Mouse (Mus musculus) Muller cell, postnatal 12 days (primary cell): ENCODE measurements at regions not wholly inside any gene's neighbourhood (a gene's known extent, or its start where the extent isn't known, plus 50 kb on each side); places are given as distances from the start of the nearest gene placed in this dataset.

Experiments
- DNase-seq: peaks from one replicate; pipeline ENCODE4 v3.0.0-alpha.2; 2015; ENCODE audit errors: inconsistent ontology term

DNA sequence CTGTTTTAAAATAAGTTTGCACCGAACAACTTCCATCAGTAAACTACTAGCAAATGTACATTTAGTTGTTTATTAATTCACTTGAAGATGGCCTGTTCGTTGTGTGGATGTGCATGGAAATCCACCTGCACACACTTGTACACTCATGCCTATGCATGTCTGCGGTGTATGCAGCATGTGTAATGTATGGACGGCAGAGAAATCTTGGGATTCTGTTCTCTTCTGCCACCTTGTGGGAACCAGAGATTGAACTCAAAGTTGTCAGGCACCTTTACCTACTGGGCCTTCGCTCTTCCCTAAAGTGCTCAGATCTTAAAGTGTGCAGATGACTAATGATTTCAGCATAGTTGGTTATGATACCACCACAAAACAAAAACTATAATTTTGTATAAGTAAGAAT lies 137.4 kb downstream of the Kitl start:
- DNase-seq = no peak

DNA sequence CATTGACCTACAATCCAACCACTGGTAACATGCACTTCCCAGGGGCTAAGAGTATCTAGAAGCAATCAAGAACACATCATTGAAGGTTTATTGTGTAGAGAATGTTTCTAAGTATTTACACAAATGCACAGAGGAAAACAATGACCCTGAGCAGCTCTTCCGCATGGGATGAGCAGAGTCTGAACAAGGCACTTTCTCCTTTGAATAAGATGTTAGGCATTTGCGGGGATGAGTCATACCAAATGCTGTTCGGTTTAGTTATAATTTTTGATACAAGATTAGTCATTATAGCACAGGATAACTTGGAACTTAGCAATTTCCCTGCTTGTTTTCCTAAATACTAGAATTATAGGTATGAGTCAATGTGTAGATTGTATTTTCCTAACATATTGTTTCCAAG lies 137.9 kb downstream of the Kitl start:
- peak; percentile 58 for DNase-seq

DNA sequence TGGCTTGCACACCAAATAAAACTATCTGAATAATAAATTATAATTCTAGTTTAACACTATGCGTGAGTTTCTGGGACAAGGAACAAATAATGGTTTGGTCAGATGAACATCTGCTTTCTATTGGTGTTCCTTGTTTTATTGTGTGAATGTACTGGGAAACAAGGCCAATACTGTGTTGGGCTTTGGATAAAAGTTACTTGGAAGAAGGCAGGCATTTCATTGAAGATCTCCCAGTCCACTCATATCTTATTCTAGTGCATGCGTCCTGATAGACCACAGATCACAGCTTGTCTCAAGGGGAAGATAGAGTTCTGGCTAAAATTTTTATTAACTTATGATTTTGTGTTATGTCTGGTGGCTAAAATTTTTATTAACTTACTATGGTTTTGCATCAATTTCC lies 140.1 kb downstream of the Kitl start:
- no peak for DNase-seq

DNA sequence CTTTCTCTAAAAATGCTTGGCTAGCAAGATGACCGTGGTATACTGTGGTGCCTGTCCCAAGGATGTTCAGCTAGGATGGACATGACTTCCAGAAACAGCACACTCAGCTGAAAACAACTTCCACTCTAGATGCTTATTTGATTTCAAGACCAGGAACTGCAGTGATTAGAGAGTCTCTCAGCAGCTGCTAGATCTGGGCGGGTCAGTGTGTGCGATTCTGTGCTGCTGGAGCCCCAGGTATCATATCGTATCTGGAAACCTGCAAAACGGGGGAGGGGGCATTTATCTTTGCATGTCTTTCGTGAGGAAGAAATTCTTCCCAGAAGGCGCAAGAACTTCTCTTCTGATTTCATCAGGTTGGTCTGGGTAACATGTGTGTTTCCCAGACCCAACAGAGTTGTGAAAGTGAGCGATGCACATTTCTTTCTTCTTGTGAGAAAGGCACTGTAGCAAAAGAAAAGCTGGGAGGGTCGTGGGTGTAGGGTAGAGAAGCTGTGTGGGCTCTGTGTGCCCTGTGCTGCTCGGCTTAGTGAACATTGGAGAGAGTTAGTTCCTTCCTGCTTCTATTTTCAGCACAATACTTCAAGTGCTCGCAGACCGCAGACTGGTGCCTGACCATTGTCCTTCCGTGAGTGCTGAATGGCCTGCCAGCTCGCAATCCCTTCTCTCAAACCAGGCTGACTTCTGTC lies 144.6 kb downstream of the Kitl start:
- no peak for DNase-seq

DNA sequence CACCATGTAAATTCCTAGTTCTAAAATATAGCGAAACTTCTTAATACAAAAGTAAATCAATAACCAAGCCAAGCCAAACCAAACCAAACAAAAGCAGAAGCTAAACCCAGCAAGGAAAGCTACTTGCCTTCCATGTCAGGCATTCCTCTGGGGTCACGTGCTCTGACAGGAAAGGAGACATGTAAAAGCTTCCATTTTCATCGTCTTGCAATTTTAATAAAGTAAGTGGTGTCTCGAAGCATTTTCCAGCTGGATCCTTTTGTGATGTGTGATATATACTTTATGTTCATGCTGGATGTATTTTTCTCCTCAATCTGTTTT lies 145.1 kb downstream of the Kitl start:
- DNase-seq = no peak

DNA sequence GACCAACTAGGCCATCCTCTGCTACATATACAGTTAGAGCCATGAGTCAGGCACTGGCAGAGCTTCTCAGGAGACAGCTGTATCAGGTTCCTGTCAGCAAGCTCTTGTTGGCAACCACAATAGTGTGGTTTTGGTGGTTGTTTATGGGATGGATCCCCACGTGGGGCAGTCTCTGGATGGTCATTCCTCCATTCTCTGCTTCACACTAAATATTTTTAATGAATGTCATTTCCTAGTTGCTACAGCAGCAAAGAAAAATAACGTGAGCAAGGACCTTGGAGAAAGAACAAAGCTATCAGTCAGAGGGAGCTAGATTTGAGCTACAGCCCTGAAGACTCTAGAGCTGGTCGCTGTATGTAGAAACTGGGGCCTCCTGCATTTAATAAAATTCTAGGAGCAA lies 145.7 kb downstream of the Kitl start:
- DNase-seq = peak; percentile 59

DNA sequence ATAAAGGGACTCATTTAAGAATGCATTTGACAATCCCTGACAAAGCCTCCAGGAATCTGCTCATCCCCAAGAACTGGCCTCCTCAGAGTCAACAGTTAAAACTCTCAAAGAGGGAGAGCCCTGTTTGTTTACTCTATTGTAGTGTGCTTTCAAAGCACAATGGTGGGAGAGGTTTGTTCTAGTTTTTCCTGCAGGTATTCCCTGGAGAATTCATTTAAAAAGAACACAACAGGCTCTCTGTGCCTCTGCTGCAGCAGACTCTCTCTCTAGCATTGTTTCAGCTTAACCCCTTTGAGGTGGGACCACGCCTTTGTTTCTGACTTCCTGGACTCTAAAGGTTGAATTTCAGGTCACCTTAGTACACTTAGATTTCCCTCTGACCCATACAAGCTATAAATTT lies 149.1 kb downstream of the Kitl start:
- DNase-seq = no peak

DNA sequence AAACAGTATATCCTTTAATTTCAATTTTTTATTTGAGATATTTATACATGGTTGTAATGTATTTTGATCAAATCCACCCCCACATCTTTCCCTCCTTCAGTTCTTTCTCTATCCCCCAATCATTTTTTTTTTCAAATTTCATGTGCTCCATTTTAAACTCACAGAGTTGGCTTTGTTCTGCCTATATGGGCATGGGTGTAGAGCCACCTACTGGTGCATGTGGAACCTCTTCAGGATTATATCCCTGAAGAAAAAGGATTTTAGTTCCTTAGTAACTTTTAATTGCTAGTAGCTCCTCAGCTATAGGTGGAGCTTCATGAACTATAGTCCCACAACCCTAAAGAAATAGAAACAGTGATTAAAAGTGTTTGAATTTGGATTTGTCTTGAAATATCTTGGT lies 155.4 kb downstream of the Kitl start:
- DNase-seq = peak; percentile 9

DNA sequence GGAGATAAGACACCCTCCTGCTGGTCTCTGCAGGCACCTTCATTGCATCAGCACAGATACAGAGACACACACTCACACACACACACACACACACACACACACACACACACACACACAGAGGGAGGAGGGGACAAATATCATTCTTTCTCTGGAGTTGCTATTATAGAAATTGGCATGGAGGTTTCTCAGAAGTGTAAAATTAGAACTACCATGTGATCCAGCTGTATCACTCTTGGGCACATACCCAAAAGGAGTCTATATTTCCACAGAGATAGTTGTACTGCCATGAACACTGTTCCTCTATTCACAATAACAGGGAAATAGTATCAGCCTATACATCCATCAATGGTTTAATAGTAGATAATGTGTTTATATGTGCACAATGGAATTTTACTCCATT lies 137.8 kb upstream of the Gm4301 start:
- no peak for DNase-seq

DNA sequence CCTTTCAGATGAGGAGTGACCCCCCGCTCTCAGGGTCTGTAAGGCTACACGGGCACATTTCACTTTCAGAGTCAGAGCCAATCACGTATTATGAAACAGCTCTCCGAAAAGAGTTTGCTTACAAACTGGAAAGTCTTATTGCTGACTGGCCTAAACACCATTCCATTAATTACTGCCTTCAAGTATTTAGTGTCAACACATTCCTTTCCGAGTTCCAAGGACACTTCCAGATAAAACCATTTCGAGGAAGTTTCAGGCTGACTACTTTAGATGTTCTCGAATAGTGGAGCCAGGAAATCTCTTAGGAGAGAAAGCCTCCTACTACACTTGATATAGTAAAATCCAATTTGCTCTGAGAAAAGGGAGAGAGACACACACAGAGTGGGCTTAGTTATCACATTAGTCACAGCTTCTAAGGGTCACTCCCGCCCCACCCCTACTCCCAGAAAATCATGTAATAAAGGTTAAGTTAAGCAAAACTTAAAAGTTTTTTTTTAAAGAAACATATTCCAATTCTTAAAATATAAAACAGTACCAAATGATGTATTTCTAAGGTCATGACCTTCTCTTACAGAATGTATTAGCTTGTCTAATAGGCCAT lies 136.3 kb upstream of the Gm4301 start:
- no peak for DNase-seq

DNA sequence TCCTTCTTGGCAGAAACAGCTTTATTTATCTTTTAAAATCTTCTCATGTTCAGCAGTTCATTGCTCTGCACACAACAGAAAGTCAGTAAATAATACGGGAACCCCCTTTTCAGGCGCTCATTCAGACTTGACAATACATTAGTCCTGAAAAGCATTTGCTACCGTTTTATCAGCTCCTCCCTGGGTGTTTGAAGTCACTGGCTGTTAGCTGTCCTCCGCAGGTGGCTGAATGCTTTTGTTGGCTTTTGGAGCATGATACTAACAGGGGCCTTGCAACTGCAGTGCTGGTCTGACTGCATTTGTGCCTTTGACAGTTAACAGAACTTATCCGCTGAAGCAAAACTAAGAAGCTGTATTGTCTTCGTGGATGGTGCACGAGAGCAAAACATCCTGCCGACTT lies 135.0 kb upstream of the Gm4301 start:
- no peak for DNase-seq

DNA sequence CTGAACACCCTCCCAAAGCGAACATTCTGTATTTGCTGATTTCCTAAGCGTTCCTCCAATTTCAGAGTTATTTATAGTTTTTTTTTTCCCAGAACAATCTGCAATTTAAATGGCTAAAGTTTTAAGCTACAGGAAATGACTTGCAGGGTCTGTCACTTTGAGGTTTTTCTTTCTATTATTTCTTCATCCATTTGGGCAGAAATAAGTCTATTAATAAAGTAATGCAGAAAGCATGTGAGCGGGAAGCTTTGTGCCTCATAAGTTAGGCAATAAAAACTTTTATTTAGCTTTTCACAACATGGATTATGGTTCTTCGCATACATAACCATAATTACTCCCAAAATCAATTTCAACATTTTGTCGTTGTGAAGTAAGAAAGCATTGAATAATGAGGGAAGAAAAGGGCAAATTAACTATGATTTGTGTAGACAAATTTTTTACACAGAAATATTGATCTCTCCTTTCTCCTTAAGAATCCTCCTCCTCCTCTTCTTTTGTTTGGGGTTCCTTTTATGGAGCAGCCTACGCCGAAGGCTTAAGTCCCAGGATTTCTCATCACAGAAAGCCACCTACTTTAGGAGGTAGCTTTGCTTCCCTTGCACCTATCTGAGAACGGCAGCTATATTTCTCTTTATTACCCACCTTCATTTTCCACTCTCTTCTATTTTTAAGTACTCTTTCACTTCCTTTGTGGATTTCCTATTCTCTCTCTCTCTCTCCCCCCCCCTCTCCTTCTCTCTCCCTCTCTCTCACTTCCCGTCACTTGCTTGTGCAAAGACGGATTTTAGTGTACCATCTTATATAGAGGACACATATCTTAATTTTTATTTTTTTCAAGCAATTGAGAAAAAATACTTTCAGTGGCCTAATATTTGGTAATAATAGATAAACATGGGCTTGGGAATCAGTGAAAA lies 128.6 kb upstream of the Gm4301 start:
- DNase-seq = no peak

DNA sequence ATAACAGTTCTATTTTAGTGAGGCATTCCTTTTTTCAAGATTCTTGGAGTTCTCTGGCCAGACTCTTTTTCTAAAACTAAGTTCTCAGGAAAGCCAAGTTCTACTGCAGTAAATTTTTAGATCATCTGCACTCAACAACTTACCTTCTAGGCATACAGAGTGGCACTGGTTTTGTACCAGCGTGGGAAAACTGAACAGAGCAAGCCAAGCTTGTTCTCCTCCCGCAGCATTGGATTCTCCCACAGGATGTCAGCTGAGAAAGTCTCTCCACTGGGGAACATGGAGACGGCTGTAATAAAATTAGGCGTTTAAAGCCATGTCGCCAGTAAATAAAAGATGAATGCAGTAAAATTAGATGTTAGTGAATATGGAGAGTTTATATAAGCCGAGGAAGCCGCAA lies 124.8 kb upstream of the Gm4301 start:
- no peak for DNase-seq

DNA sequence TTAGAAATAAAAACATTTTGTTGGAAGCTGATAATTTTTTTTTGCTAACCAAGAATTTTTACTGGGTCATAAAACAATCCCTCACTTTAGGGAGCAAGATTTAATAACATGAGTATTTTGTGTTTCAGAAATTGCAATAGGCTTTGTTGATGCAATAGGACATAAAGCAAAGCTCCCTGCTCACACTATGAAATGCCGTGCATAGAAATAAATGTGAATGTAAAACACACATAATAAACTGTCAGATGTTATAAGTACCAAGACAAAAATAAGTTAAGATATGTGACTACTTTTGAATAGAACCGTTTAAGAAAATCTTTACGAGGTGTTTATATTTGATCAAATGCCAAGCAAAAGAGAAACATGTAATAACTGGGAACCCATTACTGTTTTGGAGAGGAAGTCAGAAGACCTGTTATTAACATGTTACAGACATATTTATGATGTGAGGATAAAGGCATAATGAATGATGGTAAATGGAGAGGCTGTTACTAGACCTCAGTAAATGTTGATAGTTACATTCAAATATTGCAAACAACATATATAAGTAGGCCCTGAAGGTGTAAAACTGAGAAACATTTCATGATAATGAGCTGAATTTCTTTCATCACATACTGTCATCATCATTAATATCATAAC lies 110.9 kb upstream of the Gm4301 start:
- DNase-seq = no peak

DNA sequence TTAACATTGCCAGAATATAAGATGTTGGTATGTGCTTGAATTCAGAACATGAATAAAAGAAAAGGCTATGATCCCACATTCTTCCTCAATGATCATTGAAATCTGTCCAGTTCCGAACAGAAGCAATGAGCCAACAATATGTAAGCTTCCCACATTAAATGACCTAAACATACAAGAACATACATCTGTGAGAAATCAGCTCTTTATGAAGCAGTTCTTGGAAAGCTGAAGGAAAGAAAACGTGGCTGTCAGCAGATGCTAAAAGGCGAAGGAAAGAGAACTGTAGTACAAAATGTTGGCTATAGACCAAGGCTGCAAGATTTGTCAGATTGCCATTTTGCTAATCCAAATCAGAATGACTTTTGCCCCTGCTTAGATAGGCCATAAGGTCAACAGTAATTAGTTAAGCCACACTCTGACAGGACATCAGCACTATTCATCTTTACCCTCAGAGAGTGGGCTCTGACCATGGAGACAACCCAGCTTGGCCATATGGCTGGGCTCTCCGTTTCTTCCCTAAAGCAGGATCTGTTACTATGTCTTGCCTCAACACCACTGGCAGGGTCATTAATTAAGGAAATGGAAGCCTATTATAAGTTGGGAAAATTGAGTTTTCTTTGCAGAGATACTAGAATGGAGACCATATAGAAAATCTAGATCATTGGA lies 76.1 kb upstream of the Gm4301 start:
- no peak for DNase-seq

DNA sequence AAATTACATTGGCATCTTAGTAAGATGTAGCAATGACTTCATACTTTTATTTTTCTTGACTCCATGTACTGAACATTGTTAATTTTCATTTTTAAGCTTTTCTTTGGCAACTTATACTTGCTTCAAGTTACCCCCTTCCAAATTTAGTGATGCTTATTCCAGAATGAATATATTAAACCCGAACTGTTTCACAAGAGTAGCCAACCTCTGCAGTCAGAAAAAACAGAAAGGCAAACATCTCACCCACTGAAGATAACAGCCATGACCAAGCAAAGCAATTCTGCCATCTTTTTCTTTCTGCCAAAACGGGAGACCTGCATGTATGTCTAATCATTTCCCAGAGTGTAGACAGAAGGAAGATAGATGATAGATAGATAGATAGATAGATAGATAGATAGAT lies 72.0 kb upstream of the Gm4301 start:
- DNase-seq = no peak

DNA sequence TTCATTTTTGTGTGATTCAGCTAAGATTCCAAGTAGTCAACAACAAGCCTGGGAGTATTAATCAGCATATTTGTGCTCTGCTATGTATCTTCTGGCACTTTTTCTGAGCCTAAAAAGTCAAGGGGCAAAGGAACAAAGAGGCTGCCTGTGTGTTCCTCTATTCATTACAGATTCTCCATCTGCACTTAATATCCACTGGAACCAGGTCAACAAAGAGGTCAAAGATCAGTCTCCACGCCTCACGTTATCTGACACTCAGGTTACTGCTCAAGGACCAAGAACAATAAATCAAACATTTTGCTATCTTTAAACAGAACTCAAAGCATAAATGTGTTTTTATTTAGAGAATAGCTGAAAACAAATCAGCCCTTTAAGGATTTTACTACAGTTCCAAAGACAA lies 71.4 kb upstream of the Gm4301 start:
- DNase-seq = peak; percentile 22

DNA sequence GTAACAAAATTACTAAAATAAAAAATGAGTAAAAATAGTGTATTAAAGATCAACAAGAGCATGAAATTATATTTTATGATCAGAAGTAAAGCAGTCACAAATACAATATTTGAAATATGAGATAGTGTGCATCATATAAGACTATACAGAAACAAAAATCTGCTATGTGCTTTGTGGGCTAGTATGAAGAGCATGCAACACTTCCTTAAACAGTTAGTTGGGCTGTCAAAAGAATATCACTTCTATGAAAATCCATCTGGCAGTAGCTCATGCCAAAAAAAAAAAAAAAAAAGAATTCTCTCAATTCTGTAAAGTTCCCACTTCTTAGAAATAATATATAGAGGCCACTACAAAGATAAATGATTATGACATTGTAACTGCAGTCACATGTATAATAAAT lies 53.0 kb upstream of the Gm4301 start:
- no peak for DNase-seq
